Mouse (Mus musculus) layer of hippocampus, postnatal 14 days (tissue): Measurements from ENCODE around the gene Gpr87. TPM values are rescaled to one million over a fixed set of nuclear protein-coding genes. Genes with fewer than 3 reads are reported as not detected.
"Not testable (repeated sequence)": the region's sequence is repeated elsewhere in the genome, so short reads cannot be mapped to it uniquely, and the experiment has no call there.

Experiments
- DNase-seq, 2 experiments: peaks; one replicate each; pipeline ENCODE4 v3.0.0; 2021 to 2022; ENCODE audit warnings: low spot score in 2 of 2, mixed read lengths in 1 of 2
- total RNA-seq, 2 experiments: library from RNA; stranded (reverse); gene quantifications; 2 replicates each; pipeline ENCODE4 v1.2.3; 2021

Gene Gpr87
- total RNA-seq, 2 experiments from 2014 or later = not detected

- no peak for DNase-seq
Observed at GRCm38 (mm10) chr3:59191674-59192073, 3.2 kb downstream of the Gpr87 start.

DNA sequence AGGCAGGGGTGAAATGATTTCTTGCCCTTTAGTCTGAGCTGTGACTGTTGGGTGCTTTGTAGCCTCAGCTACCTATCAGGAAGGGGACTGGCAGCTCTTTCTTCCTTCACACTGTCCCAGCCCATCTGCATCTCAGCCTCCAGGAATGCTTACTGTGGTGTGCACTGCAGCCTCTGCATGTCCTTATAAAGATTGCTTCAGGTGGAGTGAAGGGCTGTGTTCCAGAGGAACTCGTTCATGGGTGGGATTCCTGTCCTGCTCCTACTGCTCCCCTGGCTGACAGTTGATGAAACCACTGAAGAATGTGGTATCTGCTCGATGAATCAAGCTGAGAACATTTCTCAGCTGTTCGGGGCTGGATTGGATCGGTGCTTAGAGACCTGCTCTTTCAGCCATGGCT is 7.6 kb downstream of the Gpr87 start:
- no peak for DNase-seq

GRCm38 (mm10) chr3:59185662-59186061 is 9.2 kb downstream of the Gpr87 start:
- no peak for DNase-seq

DNA sequence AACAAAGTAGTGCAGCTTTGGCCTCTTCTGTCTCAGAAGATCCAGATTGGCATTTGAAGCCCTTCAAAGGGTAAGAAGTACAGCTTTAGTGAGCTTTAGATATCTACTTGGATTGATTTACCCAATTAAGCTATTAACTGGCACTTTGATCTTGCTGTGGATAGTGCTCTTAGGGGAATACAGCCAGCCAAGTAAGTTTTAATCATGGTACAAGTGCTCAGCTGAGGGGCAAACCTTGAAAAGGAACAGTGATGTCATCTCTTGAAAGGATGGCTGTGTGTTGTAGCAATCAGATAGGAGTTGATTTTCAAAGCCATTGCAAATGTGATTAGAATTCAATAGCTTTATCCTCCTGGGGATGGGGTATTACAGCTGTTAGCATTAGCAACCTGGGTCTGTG is 12.8 kb downstream of the Gpr87 start:
- no peak for DNase-seq

DNA sequence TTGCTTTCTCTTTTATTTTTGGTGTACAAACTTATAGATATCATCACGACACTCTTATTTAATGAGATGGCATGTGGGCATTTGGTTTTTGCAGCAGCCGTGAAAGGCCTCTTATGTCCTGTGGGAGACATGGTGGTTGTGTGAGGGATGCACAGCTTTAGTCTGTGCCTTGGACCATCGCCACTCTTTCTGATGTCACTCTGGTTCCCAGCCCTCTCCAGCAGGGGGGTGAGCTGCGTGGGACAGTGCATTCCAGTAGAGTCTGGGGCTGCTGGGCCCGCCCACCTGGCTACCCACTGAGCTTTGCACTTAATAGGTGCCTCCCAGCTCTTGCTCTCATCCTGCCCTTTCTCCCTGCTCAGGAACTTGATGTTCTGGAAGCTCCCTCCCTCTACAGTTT is 13.8 kb downstream of the Gpr87 start:
- no peak for DNase-seq

DNA sequence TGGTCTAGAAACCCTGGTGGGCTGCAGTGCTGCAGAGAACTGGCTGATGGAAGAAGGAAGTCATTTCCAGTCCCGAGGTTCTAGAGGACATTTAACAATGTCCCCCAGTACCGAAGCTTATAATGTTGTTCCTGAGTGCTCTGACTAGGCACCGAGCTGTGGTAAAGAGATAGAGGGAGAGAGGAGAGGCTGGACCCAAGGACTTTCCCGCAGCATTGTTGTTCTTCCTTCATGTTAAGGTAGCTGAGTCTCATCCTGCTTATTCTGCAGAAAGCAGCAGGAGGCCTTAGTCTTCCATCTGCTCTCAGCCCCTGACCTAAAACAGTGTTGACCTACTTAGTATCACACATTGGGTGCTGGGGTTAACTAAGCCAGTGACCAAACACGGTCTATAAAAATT is 18.0 kb downstream of the Gpr87 start:
- DNase-seq = no peak

DNA sequence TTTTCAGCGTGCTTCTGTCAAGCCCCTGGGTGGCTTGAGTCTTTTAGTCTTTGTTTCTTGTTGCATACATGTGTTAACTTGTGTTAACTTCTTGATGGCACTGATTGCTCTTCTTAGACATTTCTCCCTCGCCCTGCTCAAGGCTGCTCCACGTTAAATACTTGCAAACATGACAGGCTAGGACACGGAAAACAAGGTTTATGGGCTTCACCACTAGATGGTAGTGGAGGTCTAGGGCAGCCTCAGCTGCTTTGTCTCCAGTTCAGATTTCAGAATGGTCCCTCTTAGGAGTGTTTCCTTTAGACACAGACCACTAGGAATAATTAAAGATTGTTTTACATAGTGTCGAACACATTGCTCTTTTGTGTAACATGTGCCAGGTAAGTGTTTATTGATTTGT is 19.7 kb downstream of the Gpr87 start:
- peak; percentile 52 to 64 for DNase-seq

DNA sequence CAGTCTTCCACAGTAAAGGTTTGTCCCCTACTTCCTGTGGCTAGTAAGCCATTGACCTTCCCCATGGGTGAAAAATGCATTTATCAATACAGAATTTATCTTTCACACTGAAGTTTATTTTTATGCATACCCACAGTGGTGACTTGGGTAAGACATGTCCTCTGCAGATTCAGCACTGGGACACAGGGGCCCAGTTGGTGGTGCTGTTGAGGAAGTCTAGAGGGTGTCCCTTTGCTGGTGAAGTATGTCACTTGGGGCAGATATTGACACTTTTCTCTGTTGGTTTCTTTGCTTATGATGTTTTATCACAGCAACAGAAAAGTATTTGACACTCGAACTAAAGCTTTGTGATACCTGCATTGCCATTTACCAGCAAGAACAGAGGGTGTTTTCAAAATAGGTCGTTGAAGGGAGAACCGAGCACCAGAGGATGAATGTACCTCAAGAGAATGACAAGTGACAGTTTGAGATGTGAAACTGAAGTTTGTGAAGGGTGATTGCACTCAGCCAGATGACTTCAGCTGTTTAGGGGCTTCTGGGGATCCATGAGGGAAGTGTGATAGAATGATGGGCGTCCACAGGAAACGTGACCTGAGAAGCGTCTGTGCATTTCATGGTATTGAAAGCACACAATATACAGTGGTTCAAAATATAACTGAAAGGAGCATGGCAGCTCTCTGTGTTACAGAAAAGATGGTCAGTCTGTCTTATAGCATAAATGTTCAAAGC is 20.3 kb downstream of the Gpr87 start:
- DNase-seq = no peak

DNA sequence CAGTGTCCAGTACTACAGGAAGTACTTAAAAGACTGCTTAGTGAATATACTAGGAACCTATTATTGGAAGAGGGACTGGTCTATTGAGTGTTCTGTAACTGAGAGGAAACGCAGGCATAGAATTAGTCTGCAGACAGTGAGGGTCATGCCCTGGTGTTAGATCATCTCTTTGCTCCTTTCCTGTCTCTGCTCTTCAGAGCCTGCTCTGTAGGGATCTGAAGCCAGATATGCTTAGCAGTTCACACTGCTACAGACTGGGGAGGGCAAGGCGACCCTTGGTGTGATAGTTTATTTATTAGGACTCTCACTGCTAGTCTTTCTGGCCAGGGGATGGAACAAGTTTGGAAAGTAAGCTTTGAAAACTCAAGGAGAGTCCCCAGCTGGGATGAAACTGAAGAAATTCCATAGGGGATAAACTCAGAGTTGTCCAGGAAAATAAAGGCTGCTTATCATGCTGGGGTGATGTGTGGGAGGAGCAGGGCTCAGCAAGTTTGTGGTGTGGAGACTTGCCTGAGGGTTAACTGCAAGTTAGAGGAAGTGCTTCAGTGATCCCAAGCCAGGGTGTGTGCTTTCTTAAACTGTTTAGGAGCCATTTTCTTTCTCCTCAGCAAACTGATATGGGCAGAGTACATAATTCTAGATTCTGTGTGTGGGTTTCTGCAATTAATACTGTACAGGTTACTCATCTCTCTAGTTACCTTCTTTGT is 24.8 kb downstream of the Gpr87 start:
- DNase-seq = no peak

DNA sequence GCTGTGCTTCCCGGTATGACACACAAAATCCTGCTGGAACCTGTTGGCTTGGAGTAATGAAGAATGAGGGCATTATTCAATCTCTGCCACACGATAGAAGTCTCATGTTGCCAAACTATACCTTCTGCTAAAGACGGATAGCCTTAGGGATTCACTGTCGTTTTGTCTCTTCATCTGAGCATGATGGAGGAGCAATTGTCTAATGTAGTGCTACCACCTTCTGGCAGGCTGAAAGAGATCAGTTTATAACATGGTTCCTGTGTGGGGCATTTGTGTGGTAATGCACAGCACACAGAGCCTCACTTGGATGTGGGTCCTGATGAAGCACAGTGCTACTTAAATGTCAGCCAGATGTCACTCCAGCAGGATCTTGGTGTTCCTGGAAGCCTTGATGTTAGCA is 25.7 kb downstream of the Gpr87 start:
- DNase-seq = no peak

DNA sequence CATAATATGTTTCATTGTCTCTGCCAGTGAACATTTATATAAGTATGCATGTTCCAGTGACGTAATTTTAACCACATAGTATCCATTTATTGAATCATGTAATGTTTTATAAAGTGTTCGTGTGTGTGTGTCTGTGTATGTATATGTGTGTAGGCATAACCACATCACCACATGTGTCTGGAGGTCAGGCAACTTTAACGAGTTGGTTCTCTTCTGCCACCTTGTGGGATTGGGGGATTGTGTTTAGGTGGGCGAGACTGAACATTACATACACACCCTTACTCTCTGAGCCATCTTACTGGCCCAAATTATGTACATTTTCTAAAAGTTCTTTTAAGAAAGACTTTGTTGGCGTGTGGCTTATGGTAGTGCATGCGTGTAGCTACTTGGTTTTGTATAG is 26.4 kb downstream of the Gpr87 start:
- no peak for DNase-seq

DNA sequence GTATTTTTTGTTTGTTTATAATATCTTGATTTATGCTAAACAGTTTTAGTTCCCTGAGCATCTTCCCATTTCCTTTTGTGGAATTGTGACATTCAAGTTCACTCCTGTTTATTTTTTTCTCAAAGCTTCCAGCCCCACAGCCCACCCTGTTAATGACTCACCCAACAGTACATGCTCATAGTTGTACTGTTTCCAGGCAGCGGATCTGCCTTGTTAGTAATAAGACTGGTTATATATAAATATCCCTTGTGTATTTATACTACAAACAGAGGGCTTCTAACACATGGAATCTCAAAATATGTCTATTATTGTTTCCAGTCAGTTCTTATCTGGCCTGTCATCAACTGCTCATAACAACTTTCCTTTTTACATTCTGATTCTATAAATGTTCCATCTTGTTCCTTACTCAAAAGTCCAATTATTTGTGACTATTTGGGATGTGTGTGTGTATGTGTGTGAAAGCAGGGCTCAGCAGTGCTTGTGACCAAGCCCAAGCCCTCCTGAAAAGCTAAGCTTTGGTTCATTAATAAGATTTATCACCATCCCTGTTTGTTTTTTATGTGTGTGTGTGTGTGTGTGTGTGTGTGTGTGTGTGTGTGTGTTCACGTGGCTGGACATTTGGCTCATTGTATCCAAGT is 27.4 kb downstream of the Gpr87 start:
- DNase-seq = peak in 1 of 2 experiments; percentile 26

DNA sequence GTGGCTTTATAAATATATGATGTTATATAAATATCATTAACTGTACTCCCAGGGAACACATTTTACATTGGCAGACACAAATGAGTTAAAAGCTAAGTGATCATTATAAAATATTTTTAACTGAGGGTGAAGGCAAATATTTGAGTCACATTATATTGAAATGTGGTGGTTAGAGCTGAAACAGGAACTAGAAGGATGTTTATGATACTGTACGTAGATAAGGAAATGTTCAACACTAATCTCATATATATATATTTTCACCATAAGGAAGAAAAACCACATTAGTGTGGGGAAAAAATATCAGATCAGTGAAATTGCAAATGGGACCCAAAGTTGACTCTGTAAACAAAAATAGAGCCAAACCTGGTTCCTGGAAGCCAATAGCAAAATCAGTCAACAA is 34.4 kb downstream of the Gpr87 start:
- DNase-seq = no peak

GRCm38 (mm10) chr3:59157048-59157447 is 37.9 kb downstream of the Gpr87 start:
- no peak for DNase-seq

DNA sequence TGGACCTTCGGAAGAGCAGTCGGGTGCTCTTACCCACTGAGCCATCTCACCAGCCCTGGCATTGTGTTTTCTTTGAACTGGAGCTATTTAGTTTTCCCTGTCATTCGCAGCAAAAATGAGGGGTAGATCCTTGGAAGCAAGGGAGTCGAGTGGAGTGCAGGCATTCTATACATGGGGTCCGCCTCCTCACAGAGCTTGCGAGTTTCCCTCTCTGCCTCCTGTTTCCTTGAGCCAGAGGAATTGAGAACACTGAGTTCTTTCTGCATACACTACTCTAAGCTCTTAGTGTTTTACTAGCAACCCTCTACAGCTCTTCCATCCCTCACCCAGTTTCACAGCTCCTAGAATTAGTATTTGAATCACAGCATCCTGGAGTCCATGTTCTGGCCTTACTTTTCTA is 39.5 kb downstream of the Gpr87 start:
- no peak for DNase-seq

- no peak for DNase-seq
Observed at GRCm38 (mm10) chr3:59154888-59155287, 40.0 kb downstream of the Gpr87 start.

DNA sequence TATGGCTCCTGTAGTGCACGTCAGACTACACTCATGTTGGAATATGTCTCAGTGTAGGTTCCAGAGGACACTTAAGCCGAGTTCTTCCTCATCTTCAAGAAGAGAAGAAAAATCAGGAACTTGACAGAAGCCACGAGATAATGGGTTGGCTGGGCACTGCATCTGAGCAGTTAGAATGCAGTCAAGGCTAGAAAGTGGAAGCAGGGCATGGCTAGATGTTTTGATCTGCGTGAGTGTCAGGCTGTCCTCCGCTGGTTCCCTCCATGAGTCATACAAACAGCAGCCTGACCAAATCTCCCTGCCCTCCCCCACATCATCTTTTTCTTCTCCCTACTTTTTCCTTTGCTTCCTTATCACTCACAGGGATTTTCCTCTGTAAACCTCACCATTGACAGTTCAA is 41.5 kb downstream of the Gpr87 start, which contains the start of gene P2ry14:
Gene P2ry14, minus strand, starts transcription at position 195 of the 400 bp plus-strand sequence.
- DNase-seq = no peak

DNA sequence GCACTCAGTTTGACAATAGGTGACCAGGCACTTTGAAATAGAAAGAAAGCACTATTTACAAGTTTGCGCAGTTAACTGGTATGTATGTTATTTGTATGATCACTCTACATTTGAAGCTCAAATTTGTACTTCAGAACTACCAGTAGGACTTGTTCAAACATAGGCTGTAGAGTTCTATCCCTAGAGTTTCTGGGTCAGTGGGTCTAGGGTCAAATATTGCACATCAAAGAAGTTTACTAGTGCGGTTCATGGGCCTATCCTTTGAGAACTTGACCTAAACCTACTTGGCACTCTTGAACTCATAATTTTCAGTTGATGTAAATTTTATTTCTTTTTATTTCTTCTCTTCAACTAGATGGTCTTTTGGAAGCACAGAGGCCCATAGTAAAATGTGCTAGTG is 44.3 kb downstream of the Gpr87 start:
- no peak for DNase-seq

DNA sequence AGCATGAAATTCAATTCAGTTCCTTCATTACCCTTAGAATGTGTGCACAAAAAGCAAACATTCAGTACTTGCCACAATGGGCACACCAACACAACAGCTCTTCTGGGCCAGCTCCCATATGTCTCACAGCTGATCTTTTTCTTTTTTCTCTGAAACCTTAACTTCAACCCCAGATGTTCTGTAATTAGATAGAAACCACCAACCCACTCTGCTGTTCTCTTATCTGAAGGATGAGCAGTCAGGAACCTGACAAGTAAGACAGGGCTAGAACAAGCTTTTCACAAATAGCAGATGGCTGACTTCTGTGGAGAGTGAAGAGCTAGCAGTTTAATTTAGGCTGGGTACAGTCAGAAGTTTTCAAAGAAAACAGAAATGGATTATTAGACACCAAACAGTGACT is 45.3 kb downstream of the Gpr87 start:
- peak in 1 of 2 experiments; percentile 26 for DNase-seq

DNA sequence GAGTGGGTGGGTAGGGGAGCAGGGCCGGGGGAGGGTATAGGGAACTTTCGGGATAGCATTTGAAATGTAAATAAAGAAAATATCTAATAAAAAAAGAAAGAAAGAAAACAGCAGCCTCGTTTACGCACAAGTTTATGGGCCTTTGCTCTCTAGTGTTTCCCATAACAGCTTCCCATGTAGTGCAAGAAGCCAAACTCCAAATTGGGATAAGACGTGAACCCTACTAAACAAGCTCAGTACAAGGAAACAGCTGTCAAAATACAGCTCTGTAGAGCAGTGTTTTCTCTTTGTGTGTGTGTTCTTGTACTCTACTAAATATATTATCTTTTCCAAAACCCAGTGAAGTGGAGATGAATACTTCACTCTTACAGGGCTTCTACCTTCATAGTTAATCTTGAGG is 49.7 kb downstream of the Gpr87 start:
- DNase-seq = no peak

DNA sequence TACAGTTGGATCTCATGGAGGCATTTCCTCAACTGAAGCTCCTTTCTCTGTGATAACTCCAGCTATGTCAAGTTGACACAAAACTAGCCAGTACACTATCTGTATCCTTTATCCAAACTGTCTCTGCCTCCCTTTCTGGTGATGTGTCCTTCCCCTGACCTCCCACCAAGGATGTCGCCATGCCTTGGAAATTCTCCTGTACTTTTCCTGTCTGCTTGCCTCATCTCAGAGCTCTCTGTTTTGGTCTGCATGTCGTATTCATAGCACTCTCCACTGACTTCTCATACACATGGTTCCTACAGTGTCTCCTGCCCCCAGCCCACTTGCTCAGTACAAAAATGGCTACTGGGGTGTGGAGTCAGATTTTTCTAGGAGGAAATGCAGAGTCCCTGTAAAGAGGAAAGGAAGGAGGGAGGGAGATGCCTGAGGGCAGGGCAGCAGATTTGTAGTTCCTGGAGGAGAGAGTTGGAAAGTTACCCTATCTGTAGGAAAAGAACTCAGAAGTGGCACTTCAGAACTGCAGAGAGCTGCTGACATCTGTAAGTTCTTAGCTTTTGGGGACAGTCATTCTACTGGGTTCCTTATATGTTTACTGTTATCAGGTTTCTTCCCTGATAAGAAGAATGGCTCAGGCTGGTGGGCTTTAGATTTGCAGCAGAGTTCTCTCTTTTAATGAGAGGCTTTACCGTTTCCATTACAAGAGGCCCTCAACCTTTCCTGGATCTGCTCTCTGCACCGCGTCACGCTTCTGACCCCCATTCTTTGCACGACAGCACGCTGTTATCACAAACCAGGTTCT is 53.2 kb downstream of the Gpr87 start:
- no peak for DNase-seq

DNA sequence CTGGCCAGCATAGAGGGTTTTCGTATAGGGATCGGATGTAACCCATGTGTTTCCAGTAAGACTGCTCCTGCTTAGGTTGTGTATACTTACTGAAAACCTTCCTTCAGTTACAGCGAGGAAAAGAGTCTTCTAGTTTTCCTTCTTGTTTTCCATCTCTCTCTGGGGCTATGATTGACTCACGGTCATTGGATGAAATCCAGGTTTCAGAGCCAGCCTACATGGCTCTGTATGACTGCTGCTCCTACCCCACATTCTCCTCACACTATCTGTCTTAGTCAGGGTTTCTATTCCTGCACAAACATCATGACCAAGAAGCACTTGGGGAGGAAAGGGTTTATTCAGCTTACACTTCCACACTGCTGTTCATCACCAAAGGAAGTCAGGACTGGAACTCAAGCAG is 54.0 kb downstream of the Gpr87 start:
- not testable (repeated sequence) for DNase-seq
